ENCODE assay signal across 9 mouse cellular contexts in genomic region chr9:108047601-108048565, GRCm38 (mm10). TPM values are rescaled to one million over a fixed set of nuclear protein-coding genes. Genes with fewer than 3 reads are reported as not detected.
DNase-seq lines count a peak whose midpoint lies in the region; ATAC-seq and TF ChIP-seq lines count a peak whose summit lies in the region.
"Had no signal": no experiment of that assay in that cellular context is flagged by ENCODE, and none has a peak within 500 bp of the region (broad histone marks: within the 10 kb centered on the region; RNA-seq: fewer than 3 reads in every experiment).

No protein-coding gene starts in this region.

- H3K9me3 ChIP-seq in MEL (replicated peaks; ENCODE audit: insufficient read depth, low read length), result no peaks in the 10 kb centered on the region
- H3K9me3 ChIP-seq in heart, embryonic 16.5 days (replicated peaks; ENCODE audit: control insufficient read depth, low read length), result no peaks in the 10 kb centered on the region
- H3K9me3 ChIP-seq in liver, postnatal 0 days (ENCODE audit: low read length), result no peaks in the 10 kb centered on the region

- no peak for TF ChIP-seq RAD21 in MEL (IDR thresholded peaks at IDR 0.05; ENCODE audit: low read depth, low read length)

- peak overlapping the region; percentile 82 for H3K4me2 ChIP-seq in heart, embryonic 16.5 days (ENCODE audit: low read depth, low read length)
- peak overlapping the region; percentile 88 for H3K4me2 ChIP-seq in liver, postnatal 0 days (ENCODE audit: low read depth, low read length)

- H3K4me1 ChIP-seq in MEL (ENCODE audit: control insufficient read depth in 1 of 2, insufficient read depth in 2 of 2, low read length in 2 of 2), result peaks cover 2 to 14% of the 10 kb centered on the region in 2 experiments
- H3K4me1 ChIP-seq in heart, embryonic 16.5 days (ENCODE audit: control insufficient read depth, insufficient read depth, low read length), result peaks cover 22% of the 10 kb centered on the region
- peaks cover 21% of the 10 kb centered on the region for H3K4me1 ChIP-seq in liver, postnatal 0 days (ENCODE audit: insufficient read depth)

- no peak for ATAC-seq in heart, embryonic 16.5 days (replicated peaks; ENCODE audit: extremely low read depth, insufficient read depth, low FRiP score)
- ATAC-seq in liver, postnatal 0 days, result no peak
- ATAC-seq in erythroid progenitor cell, adult 5-6 weeks (replicated peaks; ENCODE audit: low FRiP score, poor library complexity, severe bottlenecking), result no peak

- peak in 2 of 3 experiments; percentile 4 to 5; a peak in 1 of 6 replicates for TF ChIP-seq CTCF in MEL (IDR thresholded peaks at IDR 0.05 in 2 of 3, conservative IDR thresholded peaks at IDR 0.05 in 1 of 3; ENCODE audit: control insufficient read depth in 1 of 3, insufficient read depth in 1 of 3, low read depth in 2 of 3, low read length in 3 of 3, poor library complexity in 1 of 3, severe bottlenecking in 1 of 3)
- TF ChIP-seq CTCF in liver, postnatal 0 days (IDR thresholded peaks at IDR 0.05; ENCODE audit: low read depth), result no peak

- H3K36me3 ChIP-seq in MEL (ENCODE audit: control insufficient read depth in 1 of 2, insufficient read depth in 2 of 2, low read length in 2 of 2), result peaks cover under 1 to 6% of the 10 kb centered on the region in 2 experiments
- peaks cover 33% of the 10 kb centered on the region for H3K36me3 ChIP-seq in heart, embryonic 16.5 days (ENCODE audit: control insufficient read depth, insufficient read depth)
- H3K36me3 ChIP-seq in liver, postnatal 0 days (replicated peaks; ENCODE audit: insufficient read depth, low read length), result peaks cover 52% of the 10 kb centered on the region

- peak; percentile 41 to 46; a peak in 2 of 4 replicates for TF ChIP-seq EP300 in MEL (IDR thresholded peaks at IDR 0.05; ENCODE audit: low read depth in 1 of 2, low read length in 2 of 2)
- no peak for TF ChIP-seq EP300 in liver, postnatal 0 days (IDR thresholded peaks at IDR 0.05; ENCODE audit: low read depth)

- intact Hi-C loops in heart, postnatal 10 days (cut with DNase I), result no loop called here

- no peaks in the 10 kb centered on the region for H3K27me3 ChIP-seq in MEL (ENCODE audit: control insufficient read depth in 1 of 2, insufficient read depth in 2 of 2, low read length in 2 of 2)
- H3K27me3 ChIP-seq in heart, embryonic 16.5 days (ENCODE audit: control insufficient read depth, insufficient read depth, low read length), result no peaks in the 10 kb centered on the region
- H3K27me3 ChIP-seq in liver, postnatal 0 days (ENCODE audit: insufficient read depth, low read length), result no peaks in the 10 kb centered on the region

- WGBS in heart, embryonic 16.5 days, result 35% methylated on average over 17 of the region's 17 CpGs
- 39% methylated on average over 17 of the region's 17 CpGs for WGBS in liver, postnatal 0 days (ENCODE audit: insufficient replicate concordance)

- peaks cover 10% of the 10 kb centered on the region for H3K79me2 ChIP-seq in MEL (ENCODE audit: control insufficient read depth, insufficient read depth, low read length, poor library complexity)

- H3K9ac ChIP-seq in MEL (ENCODE audit: control insufficient read depth, low read depth, low read length, poor library complexity, severe bottlenecking), result peak overlapping the region; percentile 78
- H3K9ac ChIP-seq in heart, embryonic 16.5 days (ENCODE audit: low read length), result peak overlapping the region; percentile 63
- H3K9ac ChIP-seq in liver, postnatal 0 days (replicated peaks), result peak overlapping the region; percentile 58

- peak overlapping the region; percentile 81 for H3K27ac ChIP-seq in MEL (ENCODE audit: control insufficient read depth, low read depth, low read length)
- peak overlapping the region; percentile 65 for H3K27ac ChIP-seq in heart, embryonic 16.5 days (ENCODE audit: low read length)
- H3K27ac ChIP-seq in liver, postnatal 0 days (ENCODE audit: low read depth), result peak overlapping the region; percentile 88

- H3K4me3 ChIP-seq in MEL (ENCODE audit: control insufficient read depth in 1 of 2, insufficient read depth in 1 of 2, low read depth in 2 of 2, low read length in 2 of 2), result peak overlapping the region; percentile 66 to 68
- H3K4me3 ChIP-seq in heart, embryonic 16.5 days (ENCODE audit: low read length), result peak overlapping the region; percentile 64
- peak overlapping the region; percentile 91 for H3K4me3 ChIP-seq in liver, postnatal 0 days (ENCODE audit: low read depth, low read length)

- peak; percentile 94 for DNase-seq in heart, adult 11 months
- no peak for DNase-seq in heart, postnatal 10 days
- peak; percentile 69 for DNase-seq in MEL (ENCODE audit: low read depth, low spot score)
- peak; percentile 33 for DNase-seq in liver, postnatal 0 days
- no peak for DNase-seq in thymus, postnatal 14 days
- no peak for DNase-seq in adipocyte (ENCODE audit: low spot score)

- peak in 1 of 2 experiments; percentile 28; a peak in 1 of 4 replicates for TF ChIP-seq POLR2A in MEL (IDR thresholded peaks at IDR 0.05; ENCODE audit: control insufficient read depth in 1 of 2, insufficient read depth in 1 of 2, low read depth in 1 of 2, low read length in 2 of 2, poor library complexity in 1 of 2)

TF ChIP-seq in MEL, 35 proteins besides CTCF, POLR2A, EP300 and RAD21 (continues in another document):
- TF ChIP-seq RCOR1 (IDR thresholded peaks at IDR 0.05; ENCODE audit: low read depth, low read length) (peak; percentile 51; the same call in 1 of the 2 replicates), MEF2A (IDR thresholded peaks at IDR 0.05; ENCODE audit: extremely low read depth, insufficient replicate concordance, low read depth, low read length, poor library complexity, severe bottlenecking) (0 out of 2 replicates have a peak, but pooled peaks have one; percentile 1), GATA1 (IDR thresholded peaks at IDR 0.05; ENCODE audit: low read depth, low read length) (peak; percentile 81), ZMIZ1 (IDR thresholded peaks at IDR 0.05; ENCODE audit: low read depth, low read length) (0 out of 2 replicates have a peak, but pooled peaks have one; percentile 2), TCF12 (IDR thresholded peaks at IDR 0.05; ENCODE audit: low read depth, low read length) (0 out of 2 replicates have a peak, but pooled peaks have one; percentile 30), CHD2 (IDR thresholded peaks at IDR 0.05; ENCODE audit: low read length) (no peak), MXI1 (IDR thresholded peaks at IDR 0.05; ENCODE audit: low read depth, low read length) (peak; percentile 55), MYC (IDR thresholded peaks at IDR 0.05; ENCODE audit: low read depth, low read length) (0 out of 2 replicates have a peak, but pooled peaks have one; percentile 54)

RNA-seq across cellular contexts. Expression of gene Gmppb, which starts 1.2 kb away (rescaled TPM):
- total RNA-seq in heart, postnatal 10 days (2021), result 10 to 100 TPM; 10.7 to 14.7 TPM
- total RNA-seq in MEL (2012; rRNA removed), result 38.1 and 50.4 TPM in 2 replicates
- 10 to 100 TPM in 1 of 2 experiments, not detected in 1; 26.2 TPM for polyA plus RNA-seq in MEL (2012; ENCODE audit: insufficient read depth in 1 of 2, insufficient read length in 2 of 2, low read depth in 1 of 2, low replicate concordance in 2 of 2, missing spikeins in 1 of 2)
- polyA plus RNA-seq in heart, embryonic 16.5 days (2015; fragmentation: Nextera tagmentation; extraction: Ambion mirVana), result 21.6 and 26.0 TPM in 2 replicates
- 12.2 and 12.6 TPM in 2 replicates for polyA plus RNA-seq in liver, postnatal 0 days (2015; fragmentation: Nextera tagmentation; extraction: Ambion mirVana)
- 5.8 and 5.9 TPM in 2 replicates for total RNA-seq in erythroid progenitor cell, adult 5-6 weeks (2015; ENCODE audit: low replicate concordance)
- total RNA-seq in erythroid progenitor cell, adult 5-6 weeks (2017; ENCODE audit: low replicate concordance), result 6.4 and 13.9 TPM in 2 replicates

RNA-seq across cellular contexts. Expression of gene Amigo3, which starts 5.1 kb away (rescaled TPM):
- total RNA-seq in heart, postnatal 10 days (2021), result 1 to 10 TPM; 1.9 to 2.2 TPM
- 1.2 and 2.2 TPM in 2 replicates for total RNA-seq in MEL (2012; rRNA removed)
- 1 to 10 TPM in 1 of 2 experiments, not detected in 1; 3.4 TPM for polyA plus RNA-seq in MEL (2012; ENCODE audit: insufficient read depth in 1 of 2, insufficient read length in 2 of 2, low read depth in 1 of 2, low replicate concordance in 2 of 2, missing spikeins in 1 of 2)
- polyA plus RNA-seq in heart, embryonic 16.5 days (2015; fragmentation: Nextera tagmentation; extraction: Ambion mirVana), result 1.9 and 2.4 TPM in 2 replicates
- 0.59 and 0.86 TPM in 2 replicates for polyA plus RNA-seq in liver, postnatal 0 days (2015; fragmentation: Nextera tagmentation; extraction: Ambion mirVana)
- 2.2 TPM in 1 of 2 replicates, not detected in the other for total RNA-seq in erythroid progenitor cell, adult 5-6 weeks (2015; ENCODE audit: low replicate concordance)
- total RNA-seq in erythroid progenitor cell, adult 5-6 weeks (2017; ENCODE audit: low replicate concordance), result 1.1 and 3.6 TPM in 2 replicates

RNA-seq across cellular contexts. Expression of gene Mst1, which starts 32.4 kb away (rescaled TPM):
- total RNA-seq in heart, postnatal 10 days (2021), result not detected
- 1.6 and 4.6 TPM in 2 replicates for total RNA-seq in MEL (2012; rRNA removed)
- 1 to 10 TPM in 1 of 2 experiments, not detected in 1; 10.0 TPM for polyA plus RNA-seq in MEL (2012; ENCODE audit: insufficient read depth in 1 of 2, insufficient read length in 2 of 2, low read depth in 1 of 2, low replicate concordance in 2 of 2, missing spikeins in 1 of 2)
- polyA plus RNA-seq in heart, embryonic 16.5 days (2015; fragmentation: Nextera tagmentation; extraction: Ambion mirVana), result 0.44 and 0.53 TPM in 2 replicates
- 81.4 and 93.0 TPM in 2 replicates for polyA plus RNA-seq in liver, postnatal 0 days (2015; fragmentation: Nextera tagmentation; extraction: Ambion mirVana)
- total RNA-seq in erythroid progenitor cell, adult 5-6 weeks (2015; ENCODE audit: low replicate concordance), result 22.0 and 63.3 TPM in 2 replicates
- 7.7 and 14.1 TPM in 2 replicates for total RNA-seq in erythroid progenitor cell, adult 5-6 weeks (2017; ENCODE audit: low replicate concordance)
- total RNA-seq: gastrocnemius, postnatal 36 days had no signal

RNA-seq across cellular contexts. Expression of gene Rnf123, which starts 35.3 kb away (rescaled TPM):
- total RNA-seq in heart, postnatal 10 days (2021), result 10 to 100 TPM; 62.5 to 83.1 TPM
- 24.9 and 28.5 TPM in 2 replicates for total RNA-seq in MEL (2012; rRNA removed)
- 10 to 100 TPM in 1 of 2 experiments, not detected in 1; 74.8 TPM for polyA plus RNA-seq in MEL (2012; ENCODE audit: insufficient read depth in 1 of 2, insufficient read length in 2 of 2, low read depth in 1 of 2, low replicate concordance in 2 of 2, missing spikeins in 1 of 2)
- 31.3 and 34.7 TPM in 2 replicates for polyA plus RNA-seq in heart, embryonic 16.5 days (2015; fragmentation: Nextera tagmentation; extraction: Ambion mirVana)
- 45.2 and 50.1 TPM in 2 replicates for polyA plus RNA-seq in liver, postnatal 0 days (2015; fragmentation: Nextera tagmentation; extraction: Ambion mirVana)
- total RNA-seq in erythroid progenitor cell, adult 5-6 weeks (2015; ENCODE audit: low replicate concordance), result 1,337 and 1,464 TPM in 2 replicates
- total RNA-seq in erythroid progenitor cell, adult 5-6 weeks (2017; ENCODE audit: low replicate concordance), result 890 and 970 TPM in 2 replicates

RNA-seq across cellular contexts. Expression of gene Ip6k1, which starts 45.6 kb away (rescaled TPM):
- total RNA-seq in heart, postnatal 10 days (2021), result 10 to 100 TPM; 53.4 to 55.2 TPM
- 35.5 and 37.2 TPM in 2 replicates for total RNA-seq in MEL (2012; rRNA removed)
- polyA plus RNA-seq in MEL (2012; ENCODE audit: insufficient read depth in 1 of 2, insufficient read length in 2 of 2, low read depth in 1 of 2, low replicate concordance in 2 of 2, missing spikeins in 1 of 2), result 10 to 100 TPM; 31.8 to 59.1 TPM
- polyA plus RNA-seq in heart, embryonic 16.5 days (2015; fragmentation: Nextera tagmentation; extraction: Ambion mirVana), result 38.8 and 43.9 TPM in 2 replicates
- polyA plus RNA-seq in liver, postnatal 0 days (2015; fragmentation: Nextera tagmentation; extraction: Ambion mirVana), result 18.4 and 19.8 TPM in 2 replicates
- total RNA-seq in erythroid progenitor cell, adult 5-6 weeks (2015; ENCODE audit: low replicate concordance), result 46.5 and 62.5 TPM in 2 replicates
- 71.1 and 159 TPM in 2 replicates for total RNA-seq in erythroid progenitor cell, adult 5-6 weeks (2017; ENCODE audit: low replicate concordance)

Comparison
In these comparisons a context has a peak if more than half of its experiments do, and no peak if none do; other contexts are left out.
1. DNase-seq: peak in heart, adult 11 months (single experiment), MEL (single experiment) and liver, postnatal 0 days (single experiment); none in heart, postnatal 10 days (0 of 2), thymus, postnatal 14 days (single experiment) and adipocyte (single experiment).
2. Peak in every context shown above with its lines, with median percentiles within 50 percentile points of each other: H3K27ac ChIP-seq, H3K4me3 ChIP-seq and H3K9ac ChIP-seq.